Mouse (Mus musculus) kidney, embryonic 14.5 days (tissue): ENCODE results near the gene Gpr162. TPM values are rescaled to one million over a fixed set of nuclear protein-coding genes. Genes with fewer than 3 reads are reported as not detected.
"Not testable (repeated sequence)": the region's sequence is repeated elsewhere in the genome, so short reads cannot be mapped to it uniquely, and the experiment has no call there.

Experiments used
- ATAC-seq: fragments of 200-750 bp; cut with Nextera tagmentation; 2 replicates; pipeline ENCODE4 v1.8.0; 2017; ENCODE audit warnings: moderate number of reproducible peaks, mild to moderate bottlenecking, moderate TSS enrichment, moderate library complexity; ENCODE audit not compliant: low FRiP score, low TSS enrichment
- H3K27ac ChIP-seq: fragments of 300-500 bp; sonication (generic); 2 replicates; pipeline ENCODE4 v1.5.1; 2014; ENCODE audit warnings: low read depth, mild to moderate bottlenecking, low read length, moderate library complexity, mixed read lengths
- H3K27me3 ChIP-seq: fragments of 300-500 bp; sonication (generic); 2 replicates; pipeline ENCODE4 v1.6.1; 2014; ENCODE audit warnings: mild to moderate bottlenecking, low read length; ENCODE audit not compliant: control insufficient read depth, insufficient read depth
- H3K36me3 ChIP-seq: fragments of 300-500 bp; sonication (generic); 2 replicates; pipeline ENCODE4 v1.6.1; 2014; ENCODE audit warnings: low read length, mixed read lengths; ENCODE audit not compliant: control insufficient read depth, insufficient read depth
- H3K4me1 ChIP-seq: fragments of 300-500 bp; sonication (generic); 2 replicates; pipeline ENCODE4 v1.6.1; 2014; ENCODE audit warnings: low read length, mixed read lengths; ENCODE audit not compliant: control insufficient read depth, insufficient read depth
- H3K4me2 ChIP-seq: fragments of 300-500 bp; sonication (generic); replicated peaks from 2 replicates; pipeline ENCODE4 v1.6.1; 2014; ENCODE audit warnings: low read depth, mild to moderate bottlenecking, low read length
- H3K4me3 ChIP-seq: fragments of 300-500 bp; sonication (generic); 2 replicates; pipeline ENCODE4 v1.5.1; 2014; ENCODE audit warnings: mild to moderate bottlenecking, low read length
- H3K9ac ChIP-seq: fragments of 300-500 bp; sonication (generic); 2 replicates; pipeline ENCODE4 v1.6.1; 2014; ENCODE audit warnings: low read depth, mild to moderate bottlenecking, low read length, moderate library complexity
- H3K9me3 ChIP-seq: fragments of 300-500 bp; sonication (generic); 2 replicates; pipeline ENCODE4 v1.6.1; 2016; ENCODE audit warnings: low read length; ENCODE audit not compliant: control insufficient read depth
- WGBS: fragments of 180-500 bp; shearing (Covaris S2); extraction: QIAGEN DNeasy Blood & Tissue Kit; methylation state at CpG from one replicate; pipeline ENCODE4 v1.1.7; 2014; 5-methylcytosine and 5-hydroxymethylcytosine counted together
- polyA plus RNA-seq: library from polyadenylated mRNA; unstranded; fragments of >200 nt; fragmentation: Nextera tagmentation; extraction: Ambion mirVana; gene quantifications from 2 replicates; pipeline ENCODE4 v1.2.1, GENCODE M21; 2014

The Gpr162 gene
- polyA plus RNA-seq, 1 experiment from 2014 or later, result 0.55 TPM

DNA sequence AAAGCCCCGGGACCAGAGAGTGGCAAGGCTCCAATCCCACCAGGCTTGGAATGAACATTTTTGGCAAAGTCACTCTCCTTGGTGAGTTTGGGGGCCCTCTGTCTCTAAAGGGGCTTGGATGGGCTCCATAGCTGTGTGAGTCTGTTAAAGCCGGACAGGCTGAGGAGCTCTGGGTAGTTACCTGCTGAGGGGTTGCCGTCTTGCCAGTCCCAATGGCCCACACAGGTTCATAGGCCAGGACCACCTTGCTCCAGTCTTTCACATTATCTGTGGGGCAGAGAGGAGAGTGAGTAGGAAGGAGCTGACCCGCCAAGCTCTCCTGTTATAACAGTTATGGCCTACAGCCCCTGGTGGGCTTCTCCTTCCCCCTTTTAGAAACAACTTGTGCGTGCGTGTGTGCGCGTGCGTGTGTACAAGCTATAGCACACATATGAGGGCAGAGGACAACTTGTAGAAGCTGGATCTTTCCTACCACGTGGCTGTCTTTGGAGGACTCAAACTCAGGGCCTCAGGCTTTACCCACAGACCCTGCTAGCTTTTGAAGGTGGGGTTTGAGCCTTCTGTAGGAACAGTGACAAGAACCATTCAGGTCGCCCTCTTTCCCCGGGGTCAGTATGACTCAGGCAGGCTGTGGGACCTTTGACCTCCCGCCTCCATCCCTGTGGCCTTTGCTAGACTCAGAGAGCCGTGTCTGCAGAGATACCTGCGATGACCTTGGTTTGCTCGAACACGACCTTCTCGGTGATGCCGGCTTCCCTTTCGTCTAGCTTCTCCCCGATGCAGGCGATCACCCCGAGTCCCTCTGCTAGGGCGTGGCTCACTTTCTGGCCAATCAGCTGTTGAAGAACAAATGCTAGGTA lies 51.9 kb downstream of the Gpr162 start:
- peaks cover 35% of the 10 kb centered on the region for H3K36me3 ChIP-seq
- peak overlapping the region; percentile 74 for H3K4me3 ChIP-seq
- no peak for ATAC-seq
- peak overlapping the region; percentile 57 for H3K4me2 ChIP-seq
- H3K9me3 ChIP-seq, result no peaks in the 10 kb centered on the region
- WGBS, result 83% methylated on average over 24 of the region's 24 CpGs
- H3K27me3 ChIP-seq, result no peaks in the 10 kb centered on the region
- 0 out of 2 replicates have a peak overlapping the region, but pooled peaks have one; percentile 8 for H3K27ac ChIP-seq
- H3K4me1 ChIP-seq, result peaks cover 22% of the 10 kb centered on the region; the same call in 1 of the 2 replicates
- H3K9ac ChIP-seq, result peak overlapping the region; percentile 82; the same call in 1 of the 2 replicates

DNA sequence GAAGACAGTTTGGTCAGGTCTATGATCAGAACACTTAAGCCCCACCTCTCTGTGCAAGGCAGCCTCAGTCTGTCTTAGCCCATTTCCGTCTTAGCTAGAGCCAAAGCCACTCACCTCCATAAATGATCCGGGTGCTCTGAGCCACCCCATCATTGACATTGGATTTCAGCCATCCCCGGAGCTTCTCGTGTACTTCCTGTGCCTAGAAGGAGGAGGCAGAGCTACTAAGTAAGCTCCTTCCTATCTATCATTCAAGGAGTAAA lies 52.4 kb downstream of the Gpr162 start:
- H3K4me2 ChIP-seq, result no peak overlapping the region
- H3K9me3 ChIP-seq, result no peaks in the 10 kb centered on the region
- peaks cover 30% of the 10 kb centered on the region for H3K36me3 ChIP-seq
- no peak for ATAC-seq
- no peaks in the 10 kb centered on the region for H3K27me3 ChIP-seq
- peaks cover 25% of the 10 kb centered on the region for H3K4me1 ChIP-seq
- no peak overlapping the region for H3K27ac ChIP-seq
- no peak overlapping the region for H3K4me3 ChIP-seq
- no peak overlapping the region for H3K9ac ChIP-seq
- WGBS, result 64% methylated on average over 4 of the region's 4 CpGs

DNA sequence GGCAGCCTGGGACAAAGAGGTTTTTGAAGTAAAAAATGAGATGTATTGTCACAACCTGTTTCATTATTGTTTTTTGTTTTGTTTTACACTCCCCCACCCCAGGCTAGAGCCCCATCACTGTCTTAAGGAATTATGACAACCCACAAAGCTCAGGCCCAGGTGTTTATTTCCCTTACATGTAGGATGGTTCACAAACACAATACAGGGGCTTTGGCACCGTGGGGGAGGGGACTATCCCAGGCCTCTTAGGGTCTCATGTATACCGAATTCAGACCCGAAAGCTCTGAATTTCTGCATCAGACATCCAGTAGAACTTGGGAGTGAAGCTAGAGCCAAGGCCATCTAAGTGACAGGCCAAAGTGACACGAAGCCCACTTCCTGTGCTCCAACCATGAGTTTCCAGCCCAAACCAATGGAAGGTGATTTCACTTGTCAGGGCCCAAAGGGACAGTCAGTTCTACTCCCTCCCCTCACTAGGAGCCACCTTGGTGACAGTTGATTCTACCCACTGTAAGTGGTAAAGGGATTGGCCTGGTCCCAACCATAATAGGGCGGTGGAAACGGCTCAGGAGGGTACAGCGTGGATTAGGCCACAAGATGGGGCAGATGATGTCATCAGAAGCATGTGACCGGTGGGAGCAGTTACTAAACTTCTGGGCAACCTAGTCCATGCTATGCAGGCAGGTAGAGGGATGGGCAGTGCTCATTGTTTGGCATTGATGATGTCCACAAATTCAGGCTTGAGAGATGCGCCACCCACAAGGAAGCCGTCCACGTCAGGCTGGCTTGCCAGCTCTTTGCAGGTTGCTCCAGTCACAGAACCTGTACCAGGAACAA lies 53.0 kb downstream of the Gpr162 start:
- not testable (repeated sequence) for H3K4me2 ChIP-seq, H3K9me3 ChIP-seq, ATAC-seq, H3K4me3 ChIP-seq, H3K9ac ChIP-seq, H3K27me3 ChIP-seq, H3K27ac ChIP-seq
- Histone ChIP-seq H3K36me3 (peaks cover 30% of the 10 kb centered on the region), H3K4me1 (peaks cover 27% of the 10 kb centered on the region)
- 86% methylated on average over 10 of the region's 11 CpGs for WGBS

DNA sequence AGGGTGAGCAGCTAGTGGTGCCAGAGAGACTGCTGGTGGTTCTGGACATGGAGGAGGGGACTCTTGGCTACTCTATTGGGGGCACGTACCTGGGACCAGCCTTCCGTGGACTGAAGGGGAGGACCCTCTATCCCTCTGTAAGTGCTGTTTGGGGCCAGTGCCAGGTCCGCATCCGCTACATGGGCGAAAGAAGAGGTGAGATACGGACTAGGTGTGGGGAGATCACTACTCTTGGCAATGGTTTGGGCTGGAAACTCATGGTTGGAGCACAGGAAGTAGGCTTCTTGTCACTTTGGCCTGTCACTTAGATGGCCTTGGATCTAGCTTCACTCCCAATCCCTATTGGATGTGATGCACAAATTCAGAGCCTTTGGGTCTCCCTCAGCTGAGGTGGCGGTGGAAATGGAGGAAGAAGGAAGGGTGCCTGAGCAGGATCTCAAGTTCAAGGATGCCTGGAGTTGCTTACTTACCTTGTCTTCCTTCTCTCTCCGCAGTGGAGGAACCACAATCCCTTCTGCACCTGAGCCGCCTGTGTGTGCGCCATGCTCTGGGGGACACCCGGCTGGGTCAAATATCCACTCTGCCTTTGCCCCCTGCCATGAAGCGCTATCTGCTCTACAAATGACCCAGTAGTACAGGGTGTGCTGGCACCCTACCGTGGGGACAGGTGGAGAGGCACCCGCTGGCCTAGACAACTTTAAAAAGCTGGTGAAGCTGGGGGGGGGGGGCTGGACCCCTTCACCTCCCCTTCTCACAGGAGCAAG lies 53.8 kb downstream of the Gpr162 start:
- H3K4me1 ChIP-seq, result peaks cover 31% of the 10 kb centered on the region
- WGBS, result 50% methylated on average over 14 of the region's 14 CpGs
- peak; percentile 0; the same call in 1 of the 2 replicates for ATAC-seq

DNA sequence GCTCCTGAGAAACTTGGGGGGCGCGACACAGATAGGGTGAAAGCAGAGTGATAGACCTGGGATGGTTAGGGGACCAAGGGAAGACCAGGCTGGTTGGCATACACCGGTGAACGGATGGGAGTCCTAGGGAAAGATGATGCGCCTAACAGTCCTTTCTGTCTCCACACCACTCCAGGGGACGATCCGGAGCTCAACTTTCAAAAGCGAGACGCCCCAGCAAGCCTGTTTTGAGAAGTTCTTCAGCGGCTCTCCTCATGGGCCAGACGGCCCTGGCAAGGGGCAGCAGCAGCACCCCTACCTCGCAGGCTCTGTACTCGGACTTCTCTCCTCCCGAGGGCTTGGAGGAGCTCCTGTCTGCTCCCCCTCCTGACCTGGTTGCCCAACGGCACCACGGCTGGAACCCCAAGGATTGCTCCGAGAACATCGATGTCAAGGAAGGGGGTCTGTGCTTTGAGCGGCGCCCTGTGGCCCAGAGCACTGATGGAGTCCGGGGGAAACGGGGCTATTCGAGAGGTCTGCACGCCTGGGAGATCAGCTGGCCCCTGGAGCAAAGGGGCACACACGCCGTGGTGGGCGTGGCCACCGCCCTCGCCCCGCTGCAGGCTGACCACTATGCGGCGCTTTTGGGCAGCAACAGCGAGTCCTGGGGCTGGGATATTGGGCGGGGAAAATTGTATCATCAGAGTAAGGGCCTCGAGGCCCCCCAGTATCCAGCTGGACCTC lies 54.6 kb downstream of the Gpr162 start:
- Histone ChIP-seq H3K27ac (peak overlapping the region; percentile 92), H3K9me3 (no peaks in the 10 kb centered on the region), H3K27me3 (no peaks in the 10 kb centered on the region), H3K4me2 (peak overlapping the region; percentile 89), H3K4me3 (peak overlapping the region; percentile 53), H3K9ac (peak overlapping the region; percentile 64), H3K4me1 (peaks cover 26% of the 10 kb centered on the region), H3K36me3 (peaks cover 24% of the 10 kb centered on the region)
- under 1% methylated on average over 35 of the region's 35 CpGs for WGBS
- ATAC-seq, result peak; percentile 14

More for the DNA sequence above, 53.8 kb downstream of the Gpr162 start:
- Histone ChIP-seq H3K9me3 (no peaks in the 10 kb centered on the region), H3K36me3 (peaks cover 24% of the 10 kb centered on the region), H3K9ac (peak overlapping the region; percentile 64), H3K27ac (peak overlapping the region; percentile 92; the same call in 1 of the 2 replicates), H3K4me2 (peak overlapping the region; percentile 89), H3K4me3 (peak overlapping the region; percentile 53), H3K27me3 (no peaks in the 10 kb centered on the region)

Other genes with a start within 250 kb of the Gpr162 start
- 0.08 TPM in 1 of 2 replicates, not detected in the other for gene C1s2, start 227.9 kb downstream of the Gpr162 start, polyA plus RNA-seq
- gene Lpcat3, start 201.0 kb downstream of the Gpr162 start, polyA plus RNA-seq, result 51.2 and 67.3 TPM in 2 replicates
- gene Emg1, start 151.8 kb downstream of the Gpr162 start, polyA plus RNA-seq, result 233 and 278 TPM in 2 replicates
- gene Phb2, start 151.6 kb downstream of the Gpr162 start, polyA plus RNA-seq, result 341 and 402 TPM in 2 replicates
- 10.0 and 12.9 TPM in 2 replicates for gene Ptpn6, start 125.3 kb downstream of the Gpr162 start, polyA plus RNA-seq
- 564 and 762 TPM in 2 replicates for gene Grcc10, start 122.6 kb downstream of the Gpr162 start, polyA plus RNA-seq
- gene Gm45234, start 108.0 kb downstream of the Gpr162 start, polyA plus RNA-seq, result not detected in 2 replicates
- 17.5 and 17.7 TPM in 2 replicates for gene Atn1, start 107.5 kb downstream of the Gpr162 start, polyA plus RNA-seq
- gene Eno2, start 94.3 kb downstream of the Gpr162 start, polyA plus RNA-seq, result 8.8 and 10.8 TPM in 2 replicates
- 0.39 and 0.61 TPM in 2 replicates for gene Lrrc23, start 84.3 kb downstream of the Gpr162 start, polyA plus RNA-seq
- 8.7 and 11.4 TPM in 2 replicates for gene Spsb2, start 55.3 kb downstream of the Gpr162 start, polyA plus RNA-seq
- gene Tpi1, start 49.7 kb downstream of the Gpr162 start, polyA plus RNA-seq, result 643 and 681 TPM in 2 replicates
- 102 and 139 TPM in 2 replicates for gene Usp5, start 34.5 kb downstream of the Gpr162 start, polyA plus RNA-seq
- gene Cdca3, start 34.4 kb downstream of the Gpr162 start, polyA plus RNA-seq, result 201 and 232 TPM in 2 replicates
- gene Gnb3, start 23.7 kb downstream of the Gpr162 start, polyA plus RNA-seq, result 0.84 and 1.3 TPM in 2 replicates
- 25.8 and 29.5 TPM in 2 replicates for gene P3h3, start 6.2 kb downstream of the Gpr162 start, polyA plus RNA-seq
- 0.16 TPM in 1 of 2 replicates, not detected in the other for gene Cd4, start 24.2 kb upstream of the Gpr162 start, polyA plus RNA-seq
- gene Lag3, start 47.7 kb upstream of the Gpr162 start, polyA plus RNA-seq, result 1.6 and 1.7 TPM in 2 replicates
- gene Ptms, start 56.1 kb upstream of the Gpr162 start, polyA plus RNA-seq, result 219 and 295 TPM in 2 replicates
- 396 and 402 TPM in 2 replicates for gene Mlf2, start 67.4 kb upstream of the Gpr162 start, polyA plus RNA-seq
- 144 and 162 TPM in 2 replicates for gene Cops7a, start 101.6 kb upstream of the Gpr162 start, polyA plus RNA-seq
- gene Pianp, start 132.7 kb upstream of the Gpr162 start, polyA plus RNA-seq, result 1.0 and 1.2 TPM in 2 replicates
- 12.5 and 15.0 TPM in 2 replicates for gene Zfp384, start 145.2 kb upstream of the Gpr162 start, polyA plus RNA-seq
- gene Ing4, start 175.8 kb upstream of the Gpr162 start, polyA plus RNA-seq, result 111 and 144 TPM in 2 replicates
- 14.0 and 14.7 TPM in 2 replicates for gene Acrbp, start 185.7 kb upstream of the Gpr162 start, polyA plus RNA-seq
- 0.43 and 0.45 TPM in 2 replicates for gene Lpar5, start 203.9 kb upstream of the Gpr162 start, polyA plus RNA-seq
- 72.1 and 106 TPM in 2 replicates for gene Chd4, start 232.0 kb upstream of the Gpr162 start, polyA plus RNA-seq